Mouse (Mus musculus) left cerebral cortex, adult 18-20 months (tissue): ENCODE data around the gene Nars2. TPM values are rescaled to one million over a fixed set of nuclear protein-coding genes. Genes with fewer than 3 reads are reported as not detected.
A peak's percentile ranks its signal among the peaks of the same experiment; 100 is the strongest.

ENCODE experiments used
- DNase-seq, 2 experiments: peaks; one replicate each; pipeline ENCODE4 v3.0.0; 2021 to 2022; ENCODE audit warnings: low spot score in 2 of 2, mixed read lengths in 1 of 2
- total RNA-seq, 2 experiments: library from RNA; stranded (reverse); gene quantifications; 2 replicates each; pipeline ENCODE4 v1.2.3; 2021

Nars2 gene
- total RNA-seq, 2 experiments from 2014 or later = 17.1 to 17.4 TPM

DNA sequence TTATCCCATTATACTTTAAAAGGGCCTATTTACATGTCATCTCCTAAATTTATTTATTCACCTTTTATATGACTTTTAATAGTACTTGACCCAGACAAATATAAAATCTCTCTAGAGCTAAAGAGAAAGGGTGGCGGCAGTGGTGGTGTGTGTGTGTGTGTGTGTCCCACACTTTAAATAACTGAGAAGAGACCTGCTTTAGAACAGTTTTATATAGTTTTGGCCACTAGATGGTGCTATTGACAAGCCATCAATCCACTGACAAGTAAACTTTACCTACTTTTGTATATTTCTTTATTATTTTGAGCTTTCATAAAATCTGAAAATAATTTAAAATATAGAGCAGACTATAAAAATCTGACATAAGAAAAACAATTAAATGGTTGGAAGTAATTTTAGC lies 19.1 kb downstream of the Nars2 start:
- no peak for DNase-seq

DNA sequence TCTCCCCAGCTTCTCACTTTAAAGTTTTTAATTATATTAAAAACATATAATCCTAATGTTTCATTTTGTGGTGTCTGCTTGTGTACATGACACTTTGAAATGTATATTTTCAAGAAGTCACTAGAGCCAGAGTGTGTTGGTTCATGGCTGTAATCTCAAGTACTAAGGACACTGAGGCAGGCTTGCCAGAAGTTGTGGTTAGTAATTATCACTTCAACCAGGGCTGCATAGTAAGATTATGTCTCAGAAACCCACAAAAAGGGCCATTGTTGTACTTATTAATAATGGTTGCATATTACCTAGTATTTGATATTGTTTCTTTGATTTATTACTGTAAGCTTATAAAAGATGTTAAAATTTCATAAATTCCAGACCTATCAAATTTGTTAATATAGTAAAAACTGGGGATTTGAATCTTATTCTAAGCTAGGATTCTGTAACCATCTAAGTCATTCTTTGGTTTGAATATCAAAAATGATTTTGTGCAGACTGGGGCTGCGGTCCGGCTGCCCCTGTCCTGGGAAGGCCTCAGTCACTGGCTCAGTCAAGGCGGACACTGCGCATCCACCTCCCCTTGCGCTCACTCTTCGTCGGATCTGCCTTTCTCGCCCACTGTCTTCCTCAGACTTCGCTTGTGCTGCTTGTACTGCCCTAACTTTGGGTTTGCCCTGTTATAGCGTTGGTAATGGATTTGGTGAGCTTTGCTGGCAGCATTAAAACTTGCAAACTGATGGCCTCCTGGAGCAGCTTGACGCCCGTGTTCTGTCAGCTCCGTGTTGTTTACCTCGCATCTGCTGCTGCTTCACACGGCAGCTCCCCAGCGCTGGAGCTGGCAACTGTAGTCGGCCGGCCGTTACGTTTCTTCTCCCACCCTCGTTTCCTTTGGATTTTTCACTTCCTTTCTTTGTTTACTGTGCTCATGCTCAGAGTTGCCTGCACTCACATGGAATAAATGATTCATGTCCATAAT lies 20.0 kb downstream of the Nars2 start:
- DNase-seq = no peak

DNA sequence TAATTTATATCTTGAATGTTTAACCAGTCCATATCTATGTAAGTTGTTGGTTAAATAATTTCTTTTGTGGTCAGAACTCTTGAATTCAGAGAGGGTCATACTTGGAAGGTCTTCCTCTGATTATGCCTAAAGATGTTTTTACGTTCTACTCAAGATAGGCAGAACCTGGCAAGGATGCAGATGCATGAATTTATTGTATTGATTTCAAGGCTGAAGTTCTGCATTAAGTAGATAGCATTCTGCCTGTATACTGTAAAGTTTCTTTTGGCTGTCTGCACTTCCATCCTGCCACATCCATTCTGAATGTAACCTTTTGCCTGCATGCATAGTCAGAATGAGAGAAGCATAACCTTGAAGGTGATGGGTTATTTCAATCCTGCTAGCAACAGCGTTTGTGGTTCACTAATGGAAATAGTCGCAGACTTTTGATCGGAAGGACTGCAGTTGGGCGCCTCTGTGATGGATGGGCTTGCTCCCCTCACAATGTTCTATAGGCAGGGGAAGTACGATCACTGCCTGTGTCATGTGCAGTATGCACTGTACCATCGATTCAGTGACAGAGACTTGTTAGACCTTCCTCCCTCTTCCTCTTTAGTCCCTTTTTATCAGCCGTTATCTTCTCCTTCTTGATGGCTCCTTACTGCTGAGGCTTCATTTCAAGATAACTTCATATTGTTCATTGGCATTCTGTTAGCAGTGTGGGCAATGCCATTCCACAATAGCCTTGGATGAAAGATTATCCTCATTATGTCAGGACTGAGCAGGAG lies 21.0 kb downstream of the Nars2 start:
- no peak for DNase-seq

DNA sequence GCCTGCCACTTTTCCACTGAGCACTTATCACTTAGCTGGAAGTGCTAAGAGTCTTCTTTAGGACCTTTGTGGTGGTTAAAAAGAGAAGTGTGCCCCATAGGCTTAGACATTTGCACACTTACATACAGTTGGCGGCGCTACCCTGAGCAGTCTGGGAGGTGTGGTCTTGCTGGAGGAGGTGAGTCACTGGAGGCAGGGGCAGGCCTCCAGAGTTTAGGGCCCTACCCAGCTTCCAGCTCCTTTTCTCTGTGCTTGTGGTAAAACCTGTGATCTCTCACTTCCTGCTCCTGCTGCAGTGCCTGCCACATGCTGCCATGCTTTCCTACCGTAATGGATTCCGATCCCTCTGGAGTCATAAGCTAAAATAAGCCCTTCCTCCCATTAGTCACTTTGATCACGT lies 24.6 kb downstream of the Nars2 start:
- no peak for DNase-seq

DNA sequence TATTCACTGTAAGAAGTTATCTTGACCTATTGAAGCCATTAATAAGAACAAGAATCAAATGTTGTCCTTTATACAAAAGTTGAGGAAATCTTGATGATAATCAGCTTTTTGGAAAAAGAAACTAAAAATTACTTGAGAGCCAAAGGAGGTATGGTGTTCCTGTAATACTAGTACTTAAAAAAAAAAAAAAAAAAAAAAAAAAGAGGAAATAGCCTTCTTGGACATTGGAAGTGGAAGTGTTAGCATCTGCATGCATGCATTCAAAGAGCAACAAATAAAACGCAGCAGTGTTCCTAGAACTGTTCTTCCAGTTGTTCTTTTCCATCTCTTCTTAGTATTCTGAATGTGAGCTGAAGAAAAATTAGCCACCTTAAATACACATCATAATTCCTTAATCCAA lies 25.9 kb downstream of the Nars2 start:
- no peak for DNase-seq

DNA sequence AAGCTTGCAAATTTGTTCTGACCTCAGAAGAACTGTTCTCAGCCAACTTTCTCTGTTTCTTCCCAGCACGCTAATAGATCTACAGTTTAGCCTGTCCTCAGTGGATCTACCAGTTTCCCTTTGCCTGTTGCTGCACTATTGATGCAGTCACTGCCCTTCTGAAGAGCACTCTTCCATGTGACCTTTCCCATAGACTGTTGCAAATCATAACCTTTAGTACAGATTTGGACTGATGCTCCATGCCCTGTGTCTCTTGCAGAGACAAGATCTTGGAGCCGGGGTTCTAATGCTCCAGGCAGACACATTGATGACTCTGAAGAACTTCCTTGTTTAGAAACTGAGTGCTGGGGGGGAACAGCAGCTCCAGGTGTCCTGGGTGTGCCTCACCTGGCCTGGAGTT lies 30.1 kb downstream of the Nars2 start:
- DNase-seq = no peak

DNA sequence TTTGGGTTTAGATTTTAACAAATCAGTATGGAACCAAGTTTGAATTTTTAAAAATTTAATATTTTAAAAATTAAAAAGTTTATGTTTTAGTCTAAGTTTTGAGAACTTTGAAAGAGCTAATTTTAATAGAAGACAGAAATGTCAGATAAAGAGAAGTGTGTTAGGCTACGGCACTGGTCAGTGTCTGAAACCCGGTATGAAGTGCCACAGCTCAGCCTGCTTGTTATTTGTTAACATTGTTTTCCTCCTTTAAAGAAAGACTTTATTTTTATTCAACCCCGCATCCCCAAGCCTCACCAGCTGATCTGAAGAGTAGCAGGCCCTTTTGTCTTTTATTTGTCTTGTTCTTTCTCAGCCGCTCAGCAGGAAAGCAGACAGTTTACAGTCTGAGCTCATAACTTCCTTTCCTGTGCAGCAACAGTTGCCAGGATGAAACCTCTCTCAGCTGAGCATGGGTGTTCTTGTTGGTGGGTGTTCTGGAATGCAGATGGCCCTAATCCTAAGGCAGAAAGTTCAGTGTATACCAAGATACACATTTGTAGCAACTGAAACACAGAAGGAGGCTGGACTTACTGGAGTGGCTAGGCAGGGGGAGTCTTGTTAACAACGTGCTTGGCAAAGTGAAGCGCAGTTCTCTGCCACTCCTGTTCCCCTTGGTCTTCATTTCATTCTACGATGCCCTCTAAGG lies 32.5 kb downstream of the Nars2 start:
- peak in 1 of 2 experiments; percentile 35 for DNase-seq

DNA sequence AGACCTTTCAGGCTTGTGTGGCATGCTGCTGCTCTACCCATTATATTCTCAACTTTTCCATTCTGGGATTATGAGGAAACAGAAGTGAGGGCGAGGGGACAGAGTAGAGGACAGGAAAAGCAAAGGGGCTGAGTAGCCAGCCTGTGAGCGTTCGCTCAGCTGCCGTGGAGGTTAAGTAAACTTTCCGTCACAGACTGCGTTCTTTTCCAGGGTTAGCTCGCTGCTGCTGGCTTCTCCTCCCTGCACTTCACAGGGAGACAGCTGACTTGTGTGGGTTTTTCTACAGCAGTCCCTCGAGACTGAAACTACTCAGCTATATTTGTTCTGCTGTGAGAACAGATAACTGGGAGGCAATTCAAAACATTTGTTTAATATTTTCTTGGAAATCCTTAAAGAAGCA lies 34.5 kb downstream of the Nars2 start:
- DNase-seq = peak; percentile 43 to 47

DNA sequence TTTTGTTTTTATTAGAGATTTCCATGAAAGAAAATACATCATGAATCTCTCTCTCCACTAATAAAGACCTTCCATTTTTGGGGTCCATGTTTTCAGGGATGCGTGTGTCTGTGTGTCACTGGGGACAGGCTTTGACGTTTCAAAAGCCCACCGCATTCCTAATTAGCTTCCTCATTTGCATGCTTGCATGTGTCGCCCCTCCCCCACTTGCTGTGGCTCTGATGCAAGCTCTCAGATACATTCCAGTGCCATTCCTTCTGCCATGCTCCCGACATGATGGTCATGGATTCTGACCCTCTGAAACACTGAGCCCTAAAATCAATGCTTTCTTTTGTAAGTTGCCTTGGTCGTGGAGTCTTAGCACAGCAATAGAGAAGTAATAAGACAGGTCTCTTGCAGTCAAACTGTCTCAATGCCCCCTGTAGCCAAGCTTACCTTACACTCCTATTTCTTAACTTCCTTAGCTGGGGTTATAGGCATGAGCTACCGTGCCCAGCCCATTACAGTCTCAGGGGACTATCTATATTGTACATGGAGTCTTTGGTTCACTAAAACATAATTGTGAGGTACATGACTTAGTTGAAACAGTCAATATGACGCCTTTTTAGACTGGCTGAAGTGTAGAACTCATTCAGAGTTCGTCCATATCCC lies 35.6 kb downstream of the Nars2 start:
- no peak for DNase-seq

DNA sequence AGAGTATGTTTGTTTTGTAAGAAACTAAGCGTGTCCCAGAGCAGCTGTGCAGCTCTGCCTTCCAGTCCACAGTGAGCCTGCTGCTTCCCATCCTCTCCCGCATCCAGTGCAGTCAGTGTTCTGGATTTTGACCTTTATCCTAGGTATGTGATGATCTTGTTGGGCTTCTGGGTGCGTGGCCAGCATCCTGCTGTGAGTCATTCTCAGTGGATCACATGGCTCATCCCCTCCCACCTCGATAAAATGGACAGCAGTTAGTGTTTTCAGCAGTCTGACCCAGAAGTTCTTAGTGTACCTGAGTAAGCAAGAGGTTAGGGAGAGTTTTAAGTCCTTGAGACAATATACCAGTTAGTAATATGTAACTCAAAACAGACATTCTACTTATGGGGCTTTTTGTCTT lies 36.4 kb downstream of the Nars2 start:
- no peak for DNase-seq

DNA sequence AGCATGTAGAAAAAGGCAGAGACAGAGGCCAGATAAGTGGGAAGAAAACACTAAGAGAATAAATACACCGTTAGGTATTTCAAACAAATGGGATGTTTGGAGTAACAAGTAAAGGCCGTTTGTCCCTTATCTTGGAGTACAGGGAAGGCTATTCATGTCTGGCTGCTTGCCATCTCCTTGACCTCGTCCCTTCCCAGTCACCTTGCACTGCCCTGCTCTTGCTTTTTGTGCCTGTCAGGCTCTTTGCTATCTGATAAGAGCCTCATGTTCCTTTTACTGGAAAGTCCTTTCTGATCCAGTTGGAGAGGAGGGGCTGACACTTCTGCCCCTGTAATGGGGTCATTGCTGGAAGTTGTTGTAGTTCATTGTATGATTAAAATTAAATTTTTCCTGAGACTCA lies 61.7 kb downstream of the Nars2 start:
- no peak for DNase-seq

DNA sequence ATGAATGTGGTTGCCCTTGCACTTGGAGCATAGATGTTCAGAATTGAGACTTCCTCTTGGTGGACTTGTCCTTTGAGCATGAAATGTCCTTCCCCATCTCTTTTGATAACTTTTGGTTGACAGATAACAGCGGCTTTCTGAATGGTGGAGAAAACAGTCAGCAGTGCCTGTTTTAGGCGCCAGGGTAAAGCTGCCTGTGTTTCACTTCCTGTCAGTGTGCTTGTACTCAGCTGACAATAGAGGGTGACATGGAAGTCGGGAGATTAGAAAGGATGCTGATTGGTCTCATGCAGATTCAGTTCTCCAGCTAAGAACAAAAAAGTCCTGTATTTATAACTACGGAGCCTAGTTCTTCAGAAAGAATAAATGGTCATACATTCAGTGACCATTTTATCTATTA lies 66.7 kb downstream of the Nars2 start:
- no peak for DNase-seq

DNA sequence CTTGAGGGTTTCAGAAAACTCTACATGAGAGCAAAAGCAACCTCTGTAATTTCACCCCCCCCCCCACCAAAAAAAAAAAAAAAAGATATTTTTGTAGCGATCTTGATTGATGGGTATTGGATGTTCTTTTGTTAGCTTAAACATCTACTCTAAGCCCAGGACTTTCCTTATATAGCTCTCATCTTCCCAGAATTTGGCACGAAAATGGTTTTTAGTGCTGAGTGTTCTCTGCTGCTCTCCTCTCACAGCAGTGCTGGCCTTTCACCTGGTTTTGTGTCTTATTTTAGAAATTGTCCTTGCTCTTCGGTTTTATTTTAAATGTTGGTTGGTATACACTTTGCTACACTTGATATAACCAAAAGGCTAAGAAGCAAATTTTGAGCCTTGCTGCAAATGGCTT lies 67.1 kb downstream of the Nars2 start:
- DNase-seq = no peak

DNA sequence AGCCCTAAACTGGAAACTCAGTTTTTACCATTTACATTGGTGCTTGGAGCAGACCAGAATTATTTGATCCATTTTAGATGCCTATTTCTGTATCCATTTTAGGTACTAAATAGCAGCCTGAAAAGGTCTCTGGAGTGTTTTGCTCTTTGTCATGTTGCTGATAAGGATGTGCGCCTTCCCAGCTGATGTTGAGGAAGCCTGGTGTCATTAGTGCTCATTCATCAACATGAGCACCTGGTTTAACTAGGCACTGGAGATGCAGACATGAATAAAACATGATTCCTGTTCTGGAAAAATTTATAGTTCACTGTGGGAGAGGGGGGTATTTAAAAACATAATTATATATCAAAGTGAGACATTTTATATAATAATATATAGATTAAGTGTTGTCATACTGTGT lies 68.0 kb downstream of the Nars2 start:
- DNase-seq = no peak

DNA sequence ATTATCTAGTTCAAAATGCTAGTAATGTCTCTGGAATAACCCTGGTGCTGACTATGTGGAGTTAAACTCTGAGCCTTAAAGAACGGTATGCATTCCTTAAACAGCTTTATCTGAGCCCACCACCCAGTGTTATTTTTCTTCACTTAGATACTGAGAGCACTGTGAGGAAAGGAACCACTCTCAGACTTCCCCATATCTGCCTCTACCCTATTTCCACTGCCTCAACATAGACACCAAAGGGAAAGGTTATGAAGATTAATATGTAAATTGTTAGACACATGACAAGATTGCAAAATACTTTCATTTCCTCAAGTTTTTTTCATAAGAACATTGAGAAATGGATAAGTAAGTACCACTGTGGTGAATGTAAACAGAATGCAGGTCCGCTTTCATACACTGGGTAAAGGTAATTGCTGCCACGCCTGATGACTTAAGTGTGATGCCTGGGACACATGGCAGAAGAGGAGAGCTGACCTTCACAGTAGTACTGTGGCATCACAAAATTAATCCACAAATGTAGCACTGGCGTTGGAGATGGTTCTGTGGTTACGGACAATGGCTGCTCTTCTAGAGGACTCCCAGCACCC lies 75.6 kb downstream of the Nars2 start:
- DNase-seq = no peak

DNA sequence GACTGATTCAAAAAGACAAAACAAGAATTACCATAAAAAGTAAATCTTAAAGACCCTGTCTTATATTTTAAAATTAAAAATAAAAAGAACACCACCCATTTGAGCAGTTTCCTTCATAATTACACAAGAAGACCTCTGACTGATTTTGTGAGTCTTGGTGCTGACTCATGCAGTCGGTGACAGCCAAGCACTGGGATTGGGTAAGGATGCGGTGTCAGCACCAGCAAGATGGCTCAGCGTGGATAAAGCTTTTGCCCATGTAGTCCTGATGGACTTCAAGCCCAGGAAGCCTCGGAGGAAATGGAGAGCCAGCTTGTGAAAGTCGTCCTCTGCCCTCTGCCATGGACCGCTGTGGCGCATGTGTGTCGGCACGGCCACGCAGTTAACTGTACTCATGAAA lies 77.8 kb downstream of the Nars2 start:
- DNase-seq = no peak

DNA sequence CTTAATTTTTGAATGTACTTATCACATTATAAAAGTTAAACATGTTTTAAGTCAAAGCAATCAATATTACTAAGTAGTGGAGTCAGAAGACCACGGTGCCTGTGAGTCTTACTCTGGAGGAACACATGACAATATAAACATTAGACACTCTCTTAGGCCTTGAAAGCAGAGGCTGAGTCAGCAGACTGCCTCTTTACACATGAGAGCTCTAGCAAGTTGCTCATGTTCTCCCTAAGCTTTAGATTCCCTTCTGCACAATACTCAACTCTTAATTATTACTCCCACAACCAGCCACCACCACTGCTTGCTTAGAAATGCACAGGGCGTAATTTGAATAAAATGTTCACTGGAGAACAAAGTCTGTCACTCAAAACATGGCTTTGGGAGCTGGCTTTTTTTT lies 81.1 kb downstream of the Nars2 start:
- DNase-seq = no peak

DNA sequence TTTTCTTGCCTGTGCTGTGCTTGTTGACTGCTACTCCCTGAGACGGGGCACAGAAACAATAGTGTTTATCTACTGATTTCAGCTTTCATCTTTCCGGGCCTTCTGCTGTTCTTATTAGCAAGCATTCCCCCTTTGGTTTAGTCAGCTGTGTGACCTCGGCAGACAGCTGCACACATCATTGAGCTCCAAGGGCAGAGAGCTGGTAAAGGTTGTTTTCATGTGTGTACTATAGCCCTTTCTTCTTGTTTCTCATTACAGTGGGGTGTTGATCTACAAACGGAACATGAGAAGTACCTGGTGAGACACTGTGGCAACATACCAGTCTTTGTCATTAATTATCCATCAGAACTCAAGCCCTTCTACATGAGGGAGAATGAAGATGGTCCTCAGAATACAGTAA lies 88.3 kb downstream of the Nars2 start:
- DNase-seq = no peak

DNA sequence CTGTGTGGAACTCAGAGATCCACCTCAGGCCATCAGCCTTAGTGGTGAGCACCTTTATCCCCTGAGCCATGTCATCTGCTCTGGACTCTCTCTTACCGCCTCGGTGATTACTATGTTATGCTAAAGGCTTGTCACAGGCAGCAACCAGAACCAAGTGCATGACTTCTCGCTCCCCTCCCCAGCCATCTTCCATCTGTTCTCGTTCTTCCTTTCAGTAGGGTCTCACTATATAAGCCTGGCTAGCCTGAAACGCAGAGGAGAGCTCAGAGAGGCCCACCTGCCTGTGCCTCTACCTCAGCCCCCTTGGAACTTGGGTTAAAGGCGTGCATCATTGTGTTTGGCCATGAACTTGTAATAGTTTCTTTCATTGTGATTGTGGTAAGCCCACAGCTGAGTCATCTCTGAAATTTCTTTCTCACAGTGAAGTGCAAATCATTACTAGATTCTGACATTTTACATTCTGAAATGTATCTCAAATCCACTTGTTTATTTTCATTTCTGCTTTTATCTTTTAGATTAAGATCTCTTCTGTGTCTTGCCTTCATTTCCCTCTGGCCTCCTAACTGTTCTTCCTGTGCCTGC lies 90.7 kb downstream of the Nars2 start:
- DNase-seq = no peak

DNA sequence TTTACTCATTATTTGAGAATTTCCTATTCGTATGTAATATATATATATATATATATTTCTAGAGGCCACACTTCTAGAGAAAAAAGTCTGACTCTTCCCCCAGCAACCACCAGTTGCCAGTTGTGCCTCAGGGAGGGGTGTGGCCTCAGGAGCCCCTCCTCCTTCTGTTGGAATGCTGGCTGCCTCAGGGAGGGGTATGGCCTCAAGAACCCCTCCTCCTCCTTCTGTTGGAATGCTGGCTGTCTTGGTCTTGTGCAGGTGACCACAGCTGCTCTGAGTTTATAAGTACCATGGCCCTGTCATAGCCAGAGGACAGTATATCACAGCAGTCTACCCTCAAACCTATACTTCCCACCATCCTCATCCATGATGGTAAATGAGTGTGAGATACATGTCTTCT lies 91.7 kb downstream of the Nars2 start:
- DNase-seq = no peak

DNA sequence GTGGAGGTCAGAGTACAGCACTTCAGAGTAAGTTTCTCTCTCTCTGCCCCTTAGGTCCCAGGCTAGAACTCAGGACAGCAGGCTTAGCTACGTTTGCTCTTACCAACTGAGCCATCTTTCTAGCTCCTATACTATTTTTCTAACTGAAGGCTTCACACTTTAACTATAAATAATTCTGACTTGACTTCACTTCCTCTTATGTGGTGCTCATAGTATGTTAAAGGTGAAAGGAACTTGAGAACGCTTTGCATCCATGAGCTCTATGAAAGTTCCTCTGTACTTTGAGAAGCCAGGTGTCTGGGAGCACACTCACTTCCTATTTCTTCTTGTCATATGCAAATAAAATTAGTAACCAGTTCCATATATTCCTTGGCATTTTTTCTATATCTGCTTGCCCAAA lies 109.7 kb downstream of the Nars2 start:
- no peak for DNase-seq
